Mouse (Mus musculus) limb, embryonic 11.5 days (tissue): ENCODE data around the gene Nfic. TPM values are rescaled to one million over a fixed set of nuclear protein-coding genes. Genes with fewer than 3 reads are reported as not detected.

Source experiments
- ATAC-seq: fragments of 200-750 bp; cut with Nextera tagmentation; 2 replicates; pipeline ENCODE4 v1.8.0; 2017; ENCODE audit warnings: low read depth; ENCODE audit not compliant: insufficient number of reproducible peaks, low FRiP score, low TSS enrichment
- DNase-seq: peaks from one replicate; pipeline ENCODE4 v3.0.0-alpha.2; 2015; ENCODE audit warnings: low spot score
- H3K27ac ChIP-seq: fragments of 300-500 bp; sonication (generic); replicated peaks from 2 replicates; pipeline ENCODE4 v1.5.1; 2014; ENCODE audit warnings: low read depth, mild to moderate bottlenecking, low read length
- H3K27me3 ChIP-seq: fragments of 300-500 bp; sonication (generic); 2 replicates; pipeline ENCODE4 v1.6.1; 2014; ENCODE audit warnings: mild to moderate bottlenecking, low read length, mixed read lengths; ENCODE audit not compliant: control insufficient read depth, insufficient read depth
- H3K36me3 ChIP-seq: fragments of 300-500 bp; sonication (generic); 2 replicates; pipeline ENCODE4 v1.6.1; 2014; ENCODE audit warnings: mild to moderate bottlenecking, low read length, moderate library complexity, mixed read lengths; ENCODE audit not compliant: control insufficient read depth, insufficient read depth
- H3K4me1 ChIP-seq: fragments of 300-500 bp; sonication (generic); 2 replicates; pipeline ENCODE4 v1.6.1; 2014; ENCODE audit warnings: low read length, mixed read lengths; ENCODE audit not compliant: control insufficient read depth, insufficient read depth
- H3K4me2 ChIP-seq: fragments of 300-500 bp; sonication (generic); 2 replicates; pipeline ENCODE4 v1.6.1; 2014; ENCODE audit warnings: low read depth, mild to moderate bottlenecking, moderate library complexity; ENCODE audit not compliant: severe bottlenecking
- H3K4me3 ChIP-seq: fragments of 300-500 bp; sonication (generic); 2 replicates; pipeline ENCODE4 v1.5.1; 2014; ENCODE audit warnings: low read depth, low read length
- H3K9ac ChIP-seq: fragments of 300-500 bp; sonication (generic); 2 replicates; pipeline ENCODE4 v1.6.1; 2014; ENCODE audit warnings: mild to moderate bottlenecking, low read length
- H3K9me3 ChIP-seq: fragments of 300-500 bp; sonication (generic); 2 replicates; pipeline ENCODE4 v1.6.1; 2016; ENCODE audit warnings: low read length; ENCODE audit not compliant: control insufficient read depth
- WGBS: fragments of 180-500 bp; shearing (Covaris S2); extraction: QIAGEN DNeasy Blood & Tissue Kit; methylation state at CpG from one replicate; pipeline ENCODE4 v1.1.7; 2014; 5-methylcytosine and 5-hydroxymethylcytosine counted together
- polyA plus RNA-seq: library from polyadenylated mRNA; unstranded; fragments of >200 nt; fragmentation: Nextera tagmentation; extraction: Ambion mirVana; gene quantifications from 2 replicates; pipeline ENCODE4 v1.2.1, GENCODE M21; 2014

Nfic gene
- polyA plus RNA-seq, 1 experiment from 2014 or later, result 16.7 TPM

GRCm38 (mm10) chr10:81401205-81401520, 54.3 kb downstream of the Nfic start:
- ATAC-seq, result 0 out of 2 replicates have a peak, but pooled peaks have one; percentile 0
- Histone ChIP-seq H3K9me3 (no peaks in the 10 kb centered on the region), H3K9ac (no peak overlapping the region), H3K4me1 (peaks cover 34% of the 10 kb centered on the region), H3K4me2 (peak overlapping the region; percentile 24; the same call in 1 of the 2 replicates), H3K4me3 (no peak overlapping the region), H3K27ac (0 out of 2 replicates have a peak overlapping the region, but pooled peaks have one; percentile 2), H3K27me3 (peaks cover 9% of the 10 kb centered on the region; the same call in 1 of the 2 replicates), H3K36me3 (peaks cover 13% of the 10 kb centered on the region; the same call in 1 of the 2 replicates)
- DNase-seq, result no peak
- 20% methylated on average over 10 of the region's 10 CpGs for WGBS

DNA sequence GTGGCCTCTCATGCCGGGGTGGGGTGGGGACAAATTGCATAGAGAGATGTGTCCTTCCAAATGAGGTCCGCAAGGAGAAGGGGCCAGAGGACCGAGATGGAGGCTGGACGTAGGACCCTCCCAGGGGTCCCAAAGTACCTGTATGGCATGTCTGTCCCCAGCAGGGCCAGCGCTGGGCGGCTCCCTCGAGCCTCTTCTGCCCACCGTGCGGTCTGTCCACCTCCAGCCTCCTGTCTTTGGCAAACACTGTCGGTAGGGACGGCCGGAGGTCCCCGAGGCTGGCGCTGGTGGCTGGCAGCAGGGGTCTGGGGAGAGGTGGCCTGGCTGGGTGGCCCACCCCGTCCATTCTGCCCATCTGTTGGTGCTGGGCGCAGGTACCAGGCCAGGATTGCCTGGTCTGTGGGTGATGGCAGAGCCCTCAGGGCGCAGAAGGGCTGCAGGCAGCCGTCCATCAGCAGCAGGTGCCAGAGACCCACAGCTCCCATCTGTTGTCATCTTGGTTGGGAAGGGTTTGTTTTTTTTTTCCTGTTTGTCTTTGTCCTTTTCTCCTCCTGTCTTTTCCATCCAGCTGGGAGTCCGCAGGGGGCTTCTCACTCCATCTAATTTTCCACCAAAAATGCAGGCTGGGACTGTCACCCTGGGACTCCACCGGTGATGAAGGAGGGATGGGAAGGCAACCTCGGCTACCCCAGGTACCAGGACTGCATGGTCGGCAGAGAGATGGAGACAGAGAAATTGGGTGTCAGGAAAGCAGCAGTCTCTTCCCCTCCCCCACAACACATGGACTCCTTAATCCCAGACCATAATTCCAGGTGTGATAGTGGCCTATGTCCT, 54.8 kb downstream of the Nfic start:
- Histone ChIP-seq H3K27ac (0 out of 2 replicates have a peak overlapping the region, but pooled peaks have one; percentile 2), H3K4me1 (peaks cover 32% of the 10 kb centered on the region)

DNA sequence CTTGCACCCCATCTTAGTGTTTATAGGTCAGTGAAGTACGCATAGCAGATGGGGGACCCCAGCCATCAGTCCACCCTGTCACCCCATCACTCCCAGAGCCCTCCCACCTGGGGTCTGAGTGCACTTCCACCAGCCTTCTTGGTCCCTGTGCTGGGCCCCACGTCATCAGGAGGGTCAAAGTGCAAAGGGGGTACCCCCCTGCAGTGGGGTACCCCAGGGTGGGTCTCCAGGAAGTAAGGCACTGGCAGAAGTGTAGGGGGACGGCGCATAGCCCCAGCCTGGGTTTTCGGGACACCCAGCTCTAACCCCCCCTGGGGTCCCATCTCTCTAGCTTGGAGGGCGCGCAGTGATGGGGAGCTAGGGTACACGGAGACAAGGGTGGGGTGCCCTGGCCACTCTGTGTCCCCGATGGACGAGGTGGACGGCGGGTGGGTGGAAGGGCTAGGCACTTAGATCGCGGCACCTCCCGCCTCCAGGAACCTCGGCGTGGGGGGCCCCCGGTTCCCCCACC, 55.6 kb downstream of the Nfic start:
- H3K4me1 ChIP-seq, result peaks cover 32% of the 10 kb centered on the region
- DNase-seq, result no peak
- H3K36me3 ChIP-seq, result peaks cover 11% of the 10 kb centered on the region; the same call in 1 of the 2 replicates
- no peak overlapping the region for H3K9ac ChIP-seq
- no peak overlapping the region for H3K27ac ChIP-seq
- H3K4me2 ChIP-seq, result no peak overlapping the region
- 72% methylated on average over 18 of the region's 18 CpGs for WGBS
- no peak overlapping the region for H3K4me3 ChIP-seq
- H3K9me3 ChIP-seq, result no peaks in the 10 kb centered on the region
- ATAC-seq, result no peak
- H3K27me3 ChIP-seq, result peaks cover 4% of the 10 kb centered on the region; the same call in 1 of the 2 replicates

More for the DNA sequence above, 54.8 kb downstream of the Nfic start:
- H3K9me3 ChIP-seq, result no peaks in the 10 kb centered on the region
- peak overlapping the region; percentile 1; the same call in 1 of the 2 replicates for H3K4me3 ChIP-seq
- H3K4me2 ChIP-seq, result peak overlapping the region; percentile 24
- WGBS, result 49% methylated on average over 22 of the region's 22 CpGs
- peaks cover 13% of the 10 kb centered on the region; the same call in 1 of the 2 replicates for H3K36me3 ChIP-seq
- DNase-seq, result no peak
- ATAC-seq, result no peak
- H3K27me3 ChIP-seq, result peaks cover 4% of the 10 kb centered on the region; the same call in 1 of the 2 replicates
- no peak overlapping the region; the same call in 1 of the 2 replicates for H3K9ac ChIP-seq

- no peak overlapping the region for H3K4me2 ChIP-seq
- no peak overlapping the region for H3K27ac ChIP-seq
- H3K27me3 ChIP-seq, result peaks cover 4% of the 10 kb centered on the region; the same call in 1 of the 2 replicates
- H3K4me1 ChIP-seq, result peaks cover 31% of the 10 kb centered on the region
- no peak overlapping the region for H3K9ac ChIP-seq
- no peaks in the 10 kb centered on the region for H3K9me3 ChIP-seq
- 58% methylated on average over 5 of the region's 5 CpGs for WGBS
- DNase-seq (no peak), ATAC-seq (no peak)
- no peak overlapping the region for H3K4me3 ChIP-seq
- peaks cover 11% of the 10 kb centered on the region; the same call in 1 of the 2 replicates for H3K36me3 ChIP-seq
Observed at GRCm38 (mm10) chr10:81399296-81399695, 56.1 kb downstream of the Nfic start.

DNA sequence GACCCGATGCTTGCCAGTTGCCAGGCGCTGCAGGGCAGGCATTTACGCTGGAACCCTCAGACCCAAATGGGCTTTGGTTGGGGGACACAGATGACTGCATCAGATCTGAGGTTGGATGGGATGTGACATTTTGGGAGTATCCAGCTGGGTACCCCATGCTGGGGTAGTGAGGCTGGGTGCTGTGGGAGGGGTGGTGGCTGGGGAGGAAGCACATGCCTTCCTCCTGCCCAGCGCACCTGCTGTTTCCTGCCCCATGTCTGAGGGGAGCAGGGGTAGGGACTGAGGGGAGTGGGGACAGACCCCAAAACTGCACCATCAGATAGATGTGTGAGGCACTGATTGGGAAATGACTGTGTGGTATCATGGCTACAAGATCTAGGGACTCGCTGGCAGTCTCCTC, 58.7 kb downstream of the Nfic start:
- 72% methylated on average over 5 of the region's 5 CpGs for WGBS
- Histone ChIP-seq H3K27me3 (peaks cover 4% of the 10 kb centered on the region; the same call in 1 of the 2 replicates), H3K27ac (no peak overlapping the region), H3K4me2 (no peak overlapping the region), H3K36me3 (peaks cover 11% of the 10 kb centered on the region; the same call in 1 of the 2 replicates), H3K9me3 (no peaks in the 10 kb centered on the region), H3K9ac (no peak overlapping the region), H3K4me1 (peaks cover 19% of the 10 kb centered on the region), H3K4me3 (no peak overlapping the region)
- DNase-seq, result no peak
- no peak for ATAC-seq

GRCm38 (mm10) chr10:81395865-81396264, 59.6 kb downstream of the Nfic start:
- H3K36me3 ChIP-seq, result peaks cover 11% of the 10 kb centered on the region; the same call in 1 of the 2 replicates
- no peak overlapping the region for H3K9ac ChIP-seq
- H3K27ac ChIP-seq, result no peak overlapping the region
- 80% methylated on average over 4 of the region's 4 CpGs for WGBS
- H3K27me3 ChIP-seq, result peaks cover 4% of the 10 kb centered on the region; the same call in 1 of the 2 replicates
- H3K4me2 ChIP-seq, result no peak overlapping the region
- DNase-seq (no peak), ATAC-seq (no peak)
- H3K4me1 ChIP-seq, result peaks cover 14% of the 10 kb centered on the region
- no peak overlapping the region for H3K4me3 ChIP-seq
- H3K9me3 ChIP-seq, result no peaks in the 10 kb centered on the region

- Histone ChIP-seq H3K27ac (no peak overlapping the region), H3K9me3 (no peaks in the 10 kb centered on the region), H3K4me1 (peaks cover 10% of the 10 kb centered on the region; the same call in 1 of the 2 replicates), H3K36me3 (peaks cover 8% of the 10 kb centered on the region; the same call in 1 of the 2 replicates), H3K4me2 (no peak overlapping the region), H3K27me3 (no peaks in the 10 kb centered on the region; the same call in 1 of the 2 replicates), H3K4me3 (no peak overlapping the region), H3K9ac (no peak overlapping the region)
- DNase-seq, result peak; percentile 90
- 11% methylated on average over 5 of the region's 5 CpGs for WGBS
- no peak for ATAC-seq
Observed at GRCm38 (mm10) chr10:81395127-81395526, 60.3 kb downstream of the Nfic start.

DNA sequence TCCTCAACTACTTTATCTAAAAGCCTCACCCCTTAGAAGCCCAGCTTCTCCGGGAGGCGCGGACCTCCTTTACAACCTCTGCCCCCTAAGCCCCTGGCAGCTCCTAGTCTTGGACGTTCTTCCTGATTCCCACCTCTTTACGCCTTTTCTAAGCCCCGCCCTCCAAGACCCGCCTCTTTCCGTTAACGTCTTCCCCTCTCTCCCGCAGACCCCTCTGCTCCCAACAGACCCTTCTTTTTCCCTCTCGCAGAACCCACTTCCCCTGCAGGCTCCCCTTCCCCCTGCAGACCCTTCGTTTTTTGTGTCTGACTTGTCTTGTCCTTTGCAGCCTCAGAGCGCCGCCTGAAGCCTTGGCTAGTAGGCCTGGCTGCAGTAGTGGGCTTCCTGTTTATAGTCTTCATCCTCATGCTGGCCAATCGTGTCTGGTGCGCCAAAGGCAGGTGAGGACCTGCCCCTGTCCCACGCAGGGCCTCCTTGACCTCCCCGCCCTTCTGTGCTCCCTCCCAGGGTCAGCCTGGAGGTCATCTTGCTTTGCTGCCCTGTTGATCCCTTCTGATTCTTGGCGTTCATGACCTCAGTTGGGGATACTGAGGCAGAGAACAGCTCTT, 61.9 kb downstream of the Nfic start:
- Histone ChIP-seq H3K4me3 (peak overlapping the region; percentile 17; the same call in 1 of the 2 replicates), H3K9ac (peak overlapping the region; percentile 40; the same call in 1 of the 2 replicates), H3K27ac (no peak overlapping the region; the same call in 1 of the 2 replicates), H3K4me1 (peaks cover 10% of the 10 kb centered on the region; the same call in 1 of the 2 replicates), H3K27me3 (no peaks in the 10 kb centered on the region), H3K36me3 (peaks cover 4% of the 10 kb centered on the region; the same call in 1 of the 2 replicates), H3K9me3 (no peaks in the 10 kb centered on the region), H3K4me2 (peak overlapping the region; percentile 24)
- no peak for DNase-seq
- no peak for ATAC-seq
- 5% methylated on average over 19 of the region's 19 CpGs for WGBS
